Mouse (Mus musculus): ENCODE results near the gene Magea6. TPM values are rescaled to one million over a fixed set of nuclear protein-coding genes. Genes with fewer than 3 reads are reported as not detected.

The Magea6 gene
- polyA plus RNA-seq (2012; rRNA removed; ENCODE audit: low replicate concordance), result not detected in 2 replicates

GRCm38 (mm10) chrX:154935887-154936286, at the start of gene Magea6:
TSS of gene Magea6 (minus strand) at chrX:154935987.

GRCm38 (mm10) chrX:154949405-154949804, 13.6 kb upstream of the Magea6 start, which contains the start of gene Magea3:
TSS of gene Magea3 (minus strand) at chrX:154949505.

GRCm38 (mm10) chrX:154890167-154890566, 45.6 kb downstream of the Magea6 start, which contains the start of gene Cldn34b1:
TSS of gene Cldn34b1 (minus strand) at chrX:154890267.

Other genes starting within 250 kb of the Magea6 start
- gene Cldn34b1, start 45.7 kb downstream of the Magea6 start, polyA plus RNA-seq (2012; rRNA removed; ENCODE audit: low replicate concordance), result not detected in 2 replicates
- gene Magea3, start 13.5 kb upstream of the Magea6 start, polyA plus RNA-seq (2012; rRNA removed; ENCODE audit: low replicate concordance), result not detected in 2 replicates
- gene Magea8, start 59.9 kb upstream of the Magea6 start, polyA plus RNA-seq (2012; rRNA removed; ENCODE audit: low replicate concordance), result not detected in 2 replicates
- gene Magea5, start 127.2 kb upstream of the Magea6 start, polyA plus RNA-seq (2012; rRNA removed; ENCODE audit: low replicate concordance), result not detected in 2 replicates
- gene Magea1, start 153.8 kb upstream of the Magea6 start, polyA plus RNA-seq (2012; rRNA removed; ENCODE audit: low replicate concordance), result not detected in 2 replicates
- not detected in 2 replicates for gene Magea2, start 157.7 kb upstream of the Magea6 start, polyA plus RNA-seq (2012; rRNA removed; ENCODE audit: low replicate concordance)
- gene Cldn34b2, start 192.4 kb upstream of the Magea6 start, polyA plus RNA-seq (2012; rRNA removed; ENCODE audit: low replicate concordance), result not detected in 2 replicates